8 mouse cellular contexts compared by ENCODE assay signal in the genomic region with DNA sequence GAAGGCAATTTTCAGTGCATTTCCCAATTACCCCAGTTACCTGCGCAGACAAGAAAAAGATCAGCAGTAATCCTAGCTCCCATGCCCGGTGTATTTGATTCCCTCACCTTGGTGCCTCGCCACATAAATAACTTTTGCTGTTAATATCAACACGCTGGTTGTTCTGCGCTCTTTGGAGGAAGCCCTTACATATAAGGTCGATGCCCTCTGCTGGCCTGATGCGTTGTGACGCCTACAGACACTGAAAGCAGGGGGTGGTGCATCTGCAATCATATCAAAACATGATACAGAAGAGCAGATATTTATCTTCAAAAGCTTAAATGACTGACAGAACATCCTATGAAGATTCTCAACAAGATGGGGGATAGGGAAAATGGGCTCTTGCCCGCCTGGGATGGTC.
A peak's percentile ranks its signal among the peaks of the same experiment; 100 is the strongest.
DNase-seq lines count a peak whose midpoint lies in the region; ATAC-seq and TF ChIP-seq lines count a peak whose summit lies in the region.

No protein-coding gene starts in this region.

- peak; percentile 30 for DNase-seq in adrenal gland, postnatal 10 days
- no peak for DNase-seq in adrenal gland, adult 18-20 months (ENCODE audit: low spot score in 2 of 2)
- no peak for DNase-seq in layer of hippocampus, adult 2 months (ENCODE audit: low spot score in 2 of 2)
- DNase-seq in layer of hippocampus, postnatal 25 days (ENCODE audit: extremely low spot score in 1 of 2, low spot score in 1 of 2) = no peak
- DNase-seq in fibroblast of lung, adult 2 months (ENCODE audit: low read depth) = peak; percentile 20
- DNase-seq in cerebellum, adult 9-11 months = no peak

- TF ChIP-seq CTCF in layer of hippocampus, adult 2 months (conservative IDR thresholded peaks at IDR 0.05) = peak; percentile 63

- H3K4me3 ChIP-seq in layer of hippocampus, adult 2 months = no peak overlapping the region

- no peak overlapping the region for H3K27ac ChIP-seq in layer of hippocampus, adult 2 months

- peak; percentile 86 for ATAC-seq in megakaryocyte progenitor cell, adult 5-6 weeks (replicated peaks; ENCODE audit: poor library complexity)
- no peak for ATAC-seq in frontal cortex, adult (ENCODE audit: low TSS enrichment)

Comparison
In these comparisons a context has a peak if more than half of its experiments do, and no peak if none do; other contexts are left out.
1. DNase-seq: peak in adrenal gland, postnatal 10 days (single experiment) and fibroblast of lung, adult 2 months (single experiment); none in adrenal gland, adult 18-20 months (0 of 2), layer of hippocampus, adult 2 months (0 of 2), layer of hippocampus, postnatal 25 days (0 of 2) and cerebellum, adult 9-11 months (single experiment).